Mouse (Mus musculus) E14TG2a.4 (cell line): ENCODE results near the gene Sptssa.
A peak's percentile ranks its signal among the peaks of the same experiment; 100 is the strongest.

Source experiments
- H3K27me3 ChIP-seq: 2 replicates; pipeline ENCODE4 v1.6.1; 2014; ENCODE audit warnings: low read length, control low read depth; ENCODE audit not compliant: insufficient read depth
- H3K36me3 ChIP-seq: 2 replicates; pipeline ENCODE4 v1.6.1; 2014; ENCODE audit warnings: low read length, control low read depth; ENCODE audit not compliant: insufficient read depth
- H3K4me1 ChIP-seq: replicated peaks from 2 replicates; pipeline ENCODE4 v1.6.1; 2014; ENCODE audit warnings: low read depth, low read length, control low read depth
- H3K4me3 ChIP-seq: replicated peaks from 2 replicates; pipeline ENCODE4 v1.5.1; 2014; ENCODE audit warnings: mild to moderate bottlenecking, low read length
- H3K9me3 ChIP-seq: 2 replicates; pipeline ENCODE4 v1.6.1; 2014; ENCODE audit warnings: low read length, control low read depth
- CTCF ChIP-seq: conservative IDR thresholded peaks from 2 replicates; pipeline ENCODE4 v1.5.1; 2014; ENCODE audit warnings: low read length
- NANOG ChIP-seq: IDR thresholded peaks from 2 replicates; pipeline ENCODE4 v1.6.1; 2014; ENCODE audit warnings: borderline replicate concordance, low read length, mixed read lengths
- POU5F1 ChIP-seq: IDR thresholded peaks from 2 replicates; pipeline ENCODE4 v1.6.1; 2014; ENCODE audit warnings: low read length, borderline replicate concordance

The Sptssa gene

DNA sequence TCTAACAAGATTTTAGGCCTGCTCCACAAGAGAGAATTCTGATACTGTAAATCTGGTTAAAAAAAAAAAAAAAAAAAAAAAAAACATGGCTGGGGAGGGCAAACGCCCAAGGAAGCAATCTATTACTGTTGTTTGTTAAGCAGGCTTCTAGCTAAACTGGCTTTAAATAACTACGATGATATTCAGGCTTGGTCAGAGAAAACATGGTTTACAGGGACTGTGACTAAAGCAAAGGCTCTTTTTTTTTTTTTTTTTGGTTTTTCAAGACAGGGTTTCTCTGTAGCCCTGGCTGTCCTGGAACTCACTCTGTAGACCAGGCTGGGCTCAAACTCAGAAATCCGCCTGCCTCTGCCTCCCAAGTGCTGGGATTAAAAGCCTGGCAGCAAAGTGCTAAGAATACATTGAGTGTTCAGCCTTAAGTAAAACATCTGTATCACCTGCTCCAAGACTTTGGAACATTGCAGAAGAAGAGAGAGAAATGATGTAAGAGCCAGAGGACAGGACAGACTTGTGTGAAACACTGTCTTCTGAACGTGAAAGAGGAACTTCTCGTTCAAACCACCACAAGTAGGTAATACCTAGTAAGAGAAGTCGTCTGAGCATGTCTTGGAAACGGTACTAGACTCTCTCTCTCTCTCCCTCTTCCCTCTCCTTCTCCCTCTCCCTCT is 2.2 kb upstream of the Sptssa start:
- Histone ChIP-seq H3K9me3 (no peaks in the 10 kb centered on the region), H3K4me3 (no peak overlapping the region), H3K36me3 (no peaks in the 10 kb centered on the region), H3K4me1 (peaks cover 30% of the 10 kb centered on the region), H3K27me3 (peaks cover 4% of the 10 kb centered on the region)
- TF ChIP-seq CTCF (no peak), NANOG (no peak), POU5F1 (no peak)

DNA sequence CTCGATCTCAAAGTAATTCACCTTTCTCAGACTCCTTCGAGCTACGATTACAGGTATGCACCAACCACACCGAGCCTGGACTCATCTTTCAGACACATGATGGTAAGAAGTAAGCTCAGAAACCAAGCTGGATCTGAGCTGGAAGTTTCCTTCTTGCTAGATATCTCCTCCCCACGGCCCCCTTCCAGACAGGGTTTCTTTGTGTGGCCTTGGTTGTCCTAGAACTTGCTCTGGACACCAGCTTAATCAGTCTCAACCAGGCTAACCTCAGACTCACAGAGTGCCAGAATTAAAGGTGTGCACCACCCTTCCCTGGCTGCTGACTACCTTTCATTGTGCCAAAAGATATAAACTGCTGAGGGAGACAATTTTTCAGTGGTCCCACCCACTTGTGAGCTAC is 1.6 kb upstream of the Sptssa start:
- TF ChIP-seq NANOG, result no peak
- Histone ChIP-seq H3K27me3 (peaks cover 4% of the 10 kb centered on the region), H3K4me1 (peaks cover 30% of the 10 kb centered on the region), H3K4me3 (no peak overlapping the region), H3K9me3 (no peaks in the 10 kb centered on the region), H3K36me3 (no peaks in the 10 kb centered on the region)

DNA sequence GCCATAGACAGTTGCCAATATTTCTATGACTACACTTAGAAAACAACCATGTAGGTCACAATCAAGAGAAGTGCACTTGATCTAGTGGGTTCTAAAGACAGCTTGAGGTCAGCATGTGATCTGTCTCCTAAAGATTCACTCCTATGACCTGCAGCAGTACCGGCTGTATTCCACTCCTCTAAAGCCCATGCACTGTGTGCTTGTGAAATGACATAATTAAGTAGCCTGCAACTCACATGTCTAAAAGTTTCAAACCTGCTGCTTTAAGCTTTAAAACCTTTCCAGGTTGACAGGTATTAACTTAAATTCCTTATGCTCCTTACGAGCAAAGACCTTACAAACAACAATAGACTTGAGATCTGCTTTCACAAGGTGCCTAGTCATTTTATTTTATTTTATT is 853 bp upstream of the Sptssa start:
- Histone ChIP-seq H3K9me3 (no peaks in the 10 kb centered on the region), H3K36me3 (no peaks in the 10 kb centered on the region), H3K27me3 (peaks cover 4% of the 10 kb centered on the region), H3K4me1 (peaks cover 36% of the 10 kb centered on the region), H3K4me3 (peak overlapping the region; percentile 81)
- TF ChIP-seq POU5F1, result no peak

DNA sequence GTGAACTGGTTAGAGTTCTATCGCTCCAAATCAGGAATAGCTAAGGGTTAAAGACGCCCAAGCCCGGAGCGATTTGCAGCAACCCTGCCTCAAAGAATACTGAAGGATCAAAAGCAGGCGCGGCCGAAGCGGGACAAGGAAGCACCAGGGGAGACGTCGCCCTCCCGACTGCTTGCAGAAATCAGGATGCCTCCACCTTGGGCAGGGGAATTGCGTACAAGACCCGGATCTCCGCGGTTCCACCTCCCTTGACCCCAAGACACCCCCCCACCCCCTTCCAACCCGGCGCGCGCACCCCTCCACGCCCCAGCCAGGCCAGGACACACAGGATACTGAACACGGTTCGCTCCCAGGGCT is 356 bp downstream of the Sptssa start:
- Histone ChIP-seq H3K9me3 (no peaks in the 10 kb centered on the region), H3K4me1 (peaks cover 42% of the 10 kb centered on the region), H3K36me3 (no peaks in the 10 kb centered on the region), H3K27me3 (peaks cover 4% of the 10 kb centered on the region), H3K4me3 (peak overlapping the region; percentile 81)
- TF ChIP-seq NANOG, result no peak
- TF ChIP-seq POU5F1, result no peak
- TF ChIP-seq CTCF, result no peak

GRCm38 (mm10) chr12:54655292-54656038 is 908 bp downstream of the Sptssa start:
- no peak for TF ChIP-seq NANOG
- TF ChIP-seq CTCF, result no peak
- TF ChIP-seq POU5F1, result no peak
- H3K9me3 ChIP-seq, result no peaks in the 10 kb centered on the region
- peaks cover 42% of the 10 kb centered on the region for H3K4me1 ChIP-seq
- peaks cover 4% of the 10 kb centered on the region for H3K27me3 ChIP-seq
- peak overlapping the region; percentile 81 for H3K4me3 ChIP-seq
- peaks cover 3% of the 10 kb centered on the region for H3K36me3 ChIP-seq

GRCm38 (mm10) chr12:54654741-54655140 is 1.6 kb downstream of the Sptssa start:
- TF ChIP-seq POU5F1, result no peak
- no peak for TF ChIP-seq CTCF
- TF ChIP-seq NANOG, result no peak
- Histone ChIP-seq H3K9me3 (no peaks in the 10 kb centered on the region), H3K4me1 (peaks cover 42% of the 10 kb centered on the region), H3K36me3 (peaks cover 11% of the 10 kb centered on the region), H3K27me3 (peaks cover 4% of the 10 kb centered on the region), H3K4me3 (no peak overlapping the region)

- Histone ChIP-seq H3K36me3 (peaks cover 11% of the 10 kb centered on the region), H3K4me3 (no peak overlapping the region), H3K4me1 (peaks cover 42% of the 10 kb centered on the region), H3K9me3 (no peaks in the 10 kb centered on the region), H3K27me3 (peaks cover 4% of the 10 kb centered on the region)
- TF ChIP-seq POU5F1, result no peak
Observed at GRCm38 (mm10) chr12:54654141-54654540, 2.2 kb downstream of the Sptssa start.

- H3K36me3 ChIP-seq, result peaks cover 11% of the 10 kb centered on the region
- peak overlapping the region; percentile 58 for H3K4me3 ChIP-seq
- no peaks in the 10 kb centered on the region for H3K27me3 ChIP-seq
- TF ChIP-seq POU5F1, result no peak
- TF ChIP-seq NANOG, result no peak
- no peak for TF ChIP-seq CTCF
- peaks cover 36% of the 10 kb centered on the region for H3K4me1 ChIP-seq
- no peaks in the 10 kb centered on the region for H3K9me3 ChIP-seq
Observed at GRCm38 (mm10) chr12:54652346-54652745, 4.0 kb downstream of the Sptssa start.

GRCm38 (mm10) chr12:54651820-54652219 is 4.6 kb downstream of the Sptssa start:
- Histone ChIP-seq H3K9me3 (no peaks in the 10 kb centered on the region), H3K36me3 (peaks cover 14% of the 10 kb centered on the region), H3K4me1 (peaks cover 30% of the 10 kb centered on the region), H3K27me3 (no peaks in the 10 kb centered on the region), H3K4me3 (peak overlapping the region; percentile 58)
- TF ChIP-seq POU5F1 (no peak), CTCF (no peak), NANOG (no peak)
